8 mouse cellular contexts compared by ENCODE assay signal in genomic region chr11:58330276-58331148, GRCm38 (mm10). TPM values are rescaled to one million over a fixed set of nuclear protein-coding genes. Genes with fewer than 3 reads are reported as not detected.
DNase-seq lines count a peak whose midpoint lies in the region; ATAC-seq and TF ChIP-seq lines count a peak whose summit lies in the region.

Zfp672 (minus strand) TSS chr11:58330339.
Sh3bp5l (plus strand) TSS chr11:58330724.

- peak; percentile 96 for DNase-seq in ZHBTc4 (ENCODE audit: low read depth, low spot score)
- DNase-seq in cerebellum, postnatal 4 days (ENCODE audit: low spot score in 2 of 2) = peak; percentile 56 to 80
- DNase-seq in gastrocnemius, adult 2 months = peak; percentile 93
- peak; percentile 97 for DNase-seq in hindbrain, postnatal 0 days (ENCODE audit: low spot score)
- DNase-seq in left cerebral cortex, adult 2 months (ENCODE audit: extremely low spot score in 1 of 2, low spot score in 2 of 2) = peak; percentile 84 to 87
- peak; percentile 87 to 94 for DNase-seq in right cerebral cortex, adult 2 months (ENCODE audit: low spot score in 2 of 2)
- peak; percentile 85 to 88 for DNase-seq in urinary bladder, postnatal 36 days (ENCODE audit: low spot score in 2 of 2)

- H3K36me3 ChIP-seq in hindbrain, postnatal 0 days (ENCODE audit: insufficient read depth, low read length) = no peaks in the 10 kb centered on the region; the same call in 1 of the 2 replicates

- WGBS in hindbrain, postnatal 0 days = under 1% methylated on average over 52 of the region's 52 CpGs

- no peaks in the 10 kb centered on the region for H3K9me3 ChIP-seq in hindbrain, postnatal 0 days (ENCODE audit: low read length)

- no peak for TF ChIP-seq CTCF in gastrocnemius, adult 2 months (IDR thresholded peaks at IDR 0.05)
- TF ChIP-seq CTCF in hindbrain, postnatal 0 days (IDR thresholded peaks at IDR 0.05; ENCODE audit: low read depth) = peak; percentile 23; the same call in 1 of the 2 replicates
- TF ChIP-seq CTCF in left cerebral cortex, adult 2 months (IDR thresholded peaks at IDR 0.05) = no peak

- no peaks in the 10 kb centered on the region for H3K27me3 ChIP-seq in hindbrain, postnatal 0 days (ENCODE audit: insufficient read depth, low read length)

- intact Hi-C loops in gastrocnemius, adult 2 months (cut with DNase I) = loop anchor here (1.0 kb wide), 1 partner anchor 28 kb away; no protein-coding TSS in a partner anchor
- intact Hi-C loops in left cerebral cortex, adult 2 months (cut with DNase I) = no loop called here

- H3K4me1 ChIP-seq in hindbrain, postnatal 0 days (ENCODE audit: insufficient read depth, low read length) = peaks cover 29% of the 10 kb centered on the region

- peak within 1 kb of the TSS; percentile 77 for H3K4me2 ChIP-seq in hindbrain, postnatal 0 days (ENCODE audit: low read depth, low read length)

- peak within 1 kb of the TSS; percentile 76 for H3K9ac ChIP-seq in hindbrain, postnatal 0 days (replicated peaks; ENCODE audit: low read length)

- peak within 1 kb of the TSS; percentile 91 for H3K4me3 ChIP-seq in gastrocnemius, adult 2 months
- peak within 1 kb of the TSS; percentile 80 for H3K4me3 ChIP-seq in hindbrain, postnatal 0 days (ENCODE audit: low read length)
- H3K4me3 ChIP-seq in left cerebral cortex, adult 2 months = peak within 1 kb of the TSS; percentile 85

- H3K27ac ChIP-seq in gastrocnemius, adult 2 months = peak within 1 kb of the TSS; percentile 96
- peak within 1 kb of the TSS; percentile 81 for H3K27ac ChIP-seq in hindbrain, postnatal 0 days
- H3K27ac ChIP-seq in left cerebral cortex, adult 2 months = peak within 1 kb of the TSS; percentile 99

- ATAC-seq in hindbrain, postnatal 0 days = peak; percentile 96
- ATAC-seq in megakaryocyte, adult 5-6 weeks (ENCODE audit: poor library complexity, severe bottlenecking) = peak; percentile 90

RNA-seq across cellular contexts. Expression of gene Zfp672, which starts in this region (rescaled TPM):
- 10 to 100 TPM; 43.1 to 44.6 TPM for total RNA-seq in gastrocnemius, adult 2 months (2021)
- 36.3 and 42.9 TPM in 2 replicates for total RNA-seq in hindbrain, postnatal 0 days (2014; rRNA removed)
- 43.8 TPM in 2 replicates for polyA plus RNA-seq in hindbrain, postnatal 0 days (2015; fragmentation: Nextera tagmentation; extraction: Ambion mirVana)
- total RNA-seq in left cerebral cortex, adult 2 months (2021) = 10 to 100 TPM; 46.2 to 49.7 TPM
- total RNA-seq in megakaryocyte, adult 5-6 weeks (2015) = 26.9 and 28.8 TPM in 2 replicates
- 14.7 and 19.2 TPM in 2 replicates for total RNA-seq in megakaryocyte, adult 5-6 weeks (2017)

RNA-seq across cellular contexts. Expression of gene Sh3bp5l, which starts in this region (rescaled TPM):
- total RNA-seq in gastrocnemius, adult 2 months (2021) = 10 to 100 TPM; 21.2 to 23.5 TPM
- 51.8 and 55.4 TPM in 2 replicates for total RNA-seq in hindbrain, postnatal 0 days (2014; rRNA removed)
- polyA plus RNA-seq in hindbrain, postnatal 0 days (2015; fragmentation: Nextera tagmentation; extraction: Ambion mirVana) = 39.7 and 40.3 TPM in 2 replicates
- 10 to 100 TPM; 53.5 to 59.2 TPM for total RNA-seq in left cerebral cortex, adult 2 months (2021)
- total RNA-seq in megakaryocyte, adult 5-6 weeks (2015) = 3.8 and 4.1 TPM in 2 replicates
- 13.6 and 20.5 TPM in 2 replicates for total RNA-seq in megakaryocyte, adult 5-6 weeks (2017)

Comparison
In these comparisons a context has a peak if more than half of its experiments do, and no peak if none do; other contexts are left out.
1. Peak in every context shown above with its lines: DNase-seq, ATAC-seq, H3K4me3 ChIP-seq and H3K27ac ChIP-seq.